10 mouse cellular contexts compared by ENCODE assay signal in the genomic region with DNA sequence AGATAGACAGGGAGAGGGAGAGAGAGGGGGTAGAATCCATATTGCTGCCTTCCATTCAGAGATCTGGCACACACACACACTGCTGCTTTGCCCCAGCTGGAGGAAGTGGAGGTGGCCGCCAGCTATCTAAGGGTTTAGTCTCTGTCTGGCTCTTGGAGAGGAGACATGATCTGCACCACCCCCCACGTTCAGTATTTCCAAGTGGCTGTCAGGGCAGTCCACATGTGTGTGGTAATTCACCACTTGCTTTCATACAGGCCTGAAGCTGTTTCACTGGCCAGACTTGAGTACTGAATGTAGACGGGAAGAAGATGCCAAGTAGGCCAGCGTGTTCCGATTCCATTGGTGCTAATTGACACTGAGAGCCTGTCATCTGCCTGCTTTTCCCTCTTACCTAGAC.
DNase-seq lines count a peak whose midpoint lies in the region; ATAC-seq and TF ChIP-seq lines count a peak whose summit lies in the region.
"Had no signal": no experiment of that assay in that cellular context is flagged by ENCODE, and none has a peak within 500 bp of the region (broad histone marks: within the 10 kb centered on the region; RNA-seq: fewer than 3 reads in every experiment).

No protein-coding gene starts in this region.

- TF ChIP-seq POLR2A in brain, embryonic 14.5 days (IDR thresholded peaks at IDR 0.05; ENCODE audit: borderline replicate concordance, extremely low read depth, insufficient read depth, insufficient read length, poor library complexity, severe bottlenecking), result no peak

- intact Hi-C loops in heart, postnatal 36 days (cut with DNase I), result no loop called here

- H3K4me2 ChIP-seq in hindbrain, postnatal 0 days (ENCODE audit: low read depth, low read length), result no peak overlapping the region
- H3K4me2 ChIP-seq in hindbrain, embryonic 13.5 days, result no peak overlapping the region
- H3K4me2 ChIP-seq in stomach, embryonic 16.5 days (ENCODE audit: low read depth, low read length), result no peak overlapping the region
- no peak overlapping the region for H3K4me2 ChIP-seq in hindbrain, embryonic 14.5 days (replicated peaks)
- H3K4me2 ChIP-seq in kidney, embryonic 16.5 days (replicated peaks; ENCODE audit: low read depth, low read length), result no peak overlapping the region

- H3K27me3 ChIP-seq in hindbrain, postnatal 0 days (ENCODE audit: insufficient read depth, low read length), result no peaks in the 10 kb centered on the region
- no peaks in the 10 kb centered on the region for H3K27me3 ChIP-seq in hindbrain, embryonic 13.5 days
- no peaks in the 10 kb centered on the region for H3K27me3 ChIP-seq in stomach, embryonic 16.5 days (ENCODE audit: control insufficient read depth, insufficient read depth, low read length)
- no peaks in the 10 kb centered on the region for H3K27me3 ChIP-seq in hindbrain, embryonic 14.5 days (ENCODE audit: control insufficient read depth, insufficient read depth, low read length)
- no peaks in the 10 kb centered on the region for H3K27me3 ChIP-seq in kidney, embryonic 16.5 days (ENCODE audit: insufficient read depth, low read length)

- no peaks in the 10 kb centered on the region for H3K9me3 ChIP-seq in hindbrain, postnatal 0 days (ENCODE audit: low read length)
- H3K9me3 ChIP-seq in hindbrain, embryonic 13.5 days, result no peaks in the 10 kb centered on the region
- H3K9me3 ChIP-seq in stomach, embryonic 16.5 days (replicated peaks; ENCODE audit: control insufficient read depth, low read length), result no peaks in the 10 kb centered on the region
- H3K9me3 ChIP-seq in hindbrain, embryonic 14.5 days (ENCODE audit: control insufficient read depth, low read length), result no peaks in the 10 kb centered on the region
- H3K9me3 ChIP-seq in kidney, embryonic 16.5 days (ENCODE audit: low read length), result no peaks in the 10 kb centered on the region

- H3K4me1 ChIP-seq in hindbrain, postnatal 0 days (ENCODE audit: insufficient read depth, low read length), result no peaks in the 10 kb centered on the region
- H3K4me1 ChIP-seq in hindbrain, embryonic 13.5 days (replicated peaks), result no peaks in the 10 kb centered on the region
- peaks cover 6% of the 10 kb centered on the region; the same call in 1 of the 2 replicates for H3K4me1 ChIP-seq in stomach, embryonic 16.5 days (ENCODE audit: control insufficient read depth, insufficient read depth, low read length)
- no peaks in the 10 kb centered on the region for H3K4me1 ChIP-seq in hindbrain, embryonic 14.5 days (replicated peaks; ENCODE audit: control insufficient read depth, insufficient read depth, low read length)
- no peaks in the 10 kb centered on the region for H3K4me1 ChIP-seq in kidney, embryonic 16.5 days (ENCODE audit: insufficient read depth, low read length)

- H3K36me3 ChIP-seq in hindbrain, postnatal 0 days (ENCODE audit: insufficient read depth, low read length), result no peaks in the 10 kb centered on the region
- no peaks in the 10 kb centered on the region for H3K36me3 ChIP-seq in hindbrain, embryonic 13.5 days
- H3K36me3 ChIP-seq in stomach, embryonic 16.5 days (ENCODE audit: control insufficient read depth, insufficient read depth, low read length), result no peaks in the 10 kb centered on the region
- no peaks in the 10 kb centered on the region for H3K36me3 ChIP-seq in hindbrain, embryonic 14.5 days (replicated peaks; ENCODE audit: control insufficient read depth, insufficient read depth)
- H3K36me3 ChIP-seq in kidney, embryonic 16.5 days (ENCODE audit: insufficient read depth, low read length), result no peaks in the 10 kb centered on the region

- H3K4me3 ChIP-seq in hindbrain, postnatal 0 days (ENCODE audit: low read length), result no peak overlapping the region
- no peak overlapping the region for H3K4me3 ChIP-seq in hindbrain, embryonic 13.5 days
- no peak overlapping the region for H3K4me3 ChIP-seq in stomach, embryonic 16.5 days (replicated peaks; ENCODE audit: low read length)
- no peak overlapping the region for H3K4me3 ChIP-seq in hindbrain, embryonic 14.5 days (replicated peaks; ENCODE audit: low read length)
- H3K4me3 ChIP-seq in kidney, embryonic 16.5 days (ENCODE audit: low read length), result no peak overlapping the region
- H3K4me3 ChIP-seq: megakaryocyte, embryonic 14.5 days had no signal

- WGBS in hindbrain, postnatal 0 days, result 60% methylated on average over 5 of the region's 5 CpGs
- 86% methylated on average over 5 of the region's 5 CpGs for WGBS in hindbrain, embryonic 13.5 days
- WGBS in stomach, embryonic 16.5 days, result 56% methylated on average over 5 of the region's 5 CpGs
- WGBS in hindbrain, embryonic 14.5 days, result 88% methylated on average over 5 of the region's 5 CpGs
- WGBS in kidney, embryonic 16.5 days, result 74% methylated on average over 5 of the region's 5 CpGs

- no peak for TF ChIP-seq CTCF in hindbrain, postnatal 0 days (IDR thresholded peaks at IDR 0.05; ENCODE audit: low read depth)
- no peak for TF ChIP-seq CTCF in brain, embryonic 14.5 days (IDR thresholded peaks at IDR 0.05; ENCODE audit: borderline replicate concordance, extremely low read depth, insufficient read depth, insufficient read length)

- no peak overlapping the region for H3K27ac ChIP-seq in hindbrain, postnatal 0 days
- no peak overlapping the region for H3K27ac ChIP-seq in hindbrain, embryonic 13.5 days
- no peak overlapping the region for H3K27ac ChIP-seq in stomach, embryonic 16.5 days (ENCODE audit: low read length)
- no peak overlapping the region for H3K27ac ChIP-seq in hindbrain, embryonic 14.5 days
- H3K27ac ChIP-seq in kidney, embryonic 16.5 days (ENCODE audit: low read length), result no peak overlapping the region

- peak; percentile 56; the same call in 1 of the 2 replicates for ATAC-seq in hindbrain, postnatal 0 days
- no peak for ATAC-seq in hindbrain, embryonic 13.5 days (ENCODE audit: low FRiP score)
- peak; percentile 41; the same call in 1 of the 2 replicates for ATAC-seq in stomach, embryonic 16.5 days (ENCODE audit: insufficient read depth, low FRiP score)
- no peak for ATAC-seq in hindbrain, embryonic 14.5 days (ENCODE audit: low FRiP score)
- no peak for ATAC-seq in kidney, embryonic 16.5 days (ENCODE audit: low FRiP score, low TSS enrichment)

- peak; percentile 12 for DNase-seq in hindbrain, postnatal 0 days (ENCODE audit: low spot score)
- peak; percentile 14 for DNase-seq in brain, embryonic 14.5 days (ENCODE audit: low read depth)
- DNase-seq in heart, postnatal 36 days, result peak; percentile 10
- no peak for DNase-seq in kidney, adult 9 months
- DNase-seq in hindbrain, embryonic 14.5 days (ENCODE audit: low spot score), result no peak
- DNase-seq: cerebellum, adult 2 months had no signal

- no peak overlapping the region for H3K9ac ChIP-seq in hindbrain, postnatal 0 days (replicated peaks; ENCODE audit: low read length)
- H3K9ac ChIP-seq in hindbrain, embryonic 13.5 days, result no peak overlapping the region
- no peak overlapping the region for H3K9ac ChIP-seq in stomach, embryonic 16.5 days (ENCODE audit: low read length)
- H3K9ac ChIP-seq in hindbrain, embryonic 14.5 days, result no peak overlapping the region
- no peak overlapping the region for H3K9ac ChIP-seq in kidney, embryonic 16.5 days (replicated peaks; ENCODE audit: low read length)

Comparison
In these comparisons a context has a peak if more than half of its experiments do, and no peak if none do; other contexts are left out.
1. ATAC-seq: peak in hindbrain, postnatal 0 days (single experiment) and stomach, embryonic 16.5 days (single experiment); none in hindbrain, embryonic 13.5 days (single experiment), hindbrain, embryonic 14.5 days (single experiment) and kidney, embryonic 16.5 days (single experiment).
2. DNase-seq: peak in hindbrain, postnatal 0 days (single experiment), brain, embryonic 14.5 days (single experiment) and heart, postnatal 36 days (2 of 2); none in kidney, adult 9 months (single experiment) and hindbrain, embryonic 14.5 days (single experiment).